Mouse (Mus musculus) MEL (cell line): Measurements from ENCODE around the gene Apc2. TPM values are rescaled to one million over a fixed set of nuclear protein-coding genes. Genes with fewer than 3 reads are reported as not detected.
A peak's percentile ranks its signal among the peaks of the same experiment; 100 is the strongest.

Source experiments
- DNase-seq: peaks from one replicate; pipeline ENCODE4 v3.0.0; 2011; ENCODE audit warnings: low read depth, low spot score
- H3K27ac ChIP-seq: 2 replicates; pipeline ENCODE4 v1.5.1; 2012; ENCODE audit warnings: low read depth, mild to moderate bottlenecking, control low read depth, low read length, moderate library complexity; ENCODE audit not compliant: control insufficient read depth
- H3K27me3 ChIP-seq, 2 experiments: fragments of 150-350 bp in 1 of 2; sonication (generic) in 1 of 2; 2 replicates each; pipeline ENCODE4 v1.6.1; 2012; ENCODE audit warnings: low read length in 2 of 2, mild to moderate bottlenecking in 2 of 2, improper control_type of control experiment in 1 of 2, moderate library complexity in 1 of 2; ENCODE audit not compliant: insufficient read depth in 2 of 2, control insufficient read depth in 1 of 2
- H3K36me3 ChIP-seq, 2 experiments: 2 replicates each; pipeline ENCODE4 v1.6.1; 2012 to 2014; ENCODE audit warnings: low read length in 2 of 2, improper control_type of control experiment in 1 of 2, inconsistent platforms in 1 of 2, mild to moderate bottlenecking in 1 of 2; ENCODE audit not compliant: insufficient read depth in 2 of 2, control insufficient read depth in 1 of 2
- H3K4me1 ChIP-seq, 2 experiments: fragments of 150-350 bp in 1 of 2; sonication (generic) in 1 of 2; 2 replicates each; pipeline ENCODE4 v1.6.1; 2012; ENCODE audit warnings: low read length in 2 of 2, improper control_type of control experiment in 1 of 2, mild to moderate bottlenecking in 1 of 2; ENCODE audit not compliant: insufficient read depth in 2 of 2, control insufficient read depth in 1 of 2
- H3K4me3 ChIP-seq, 2 experiments: fragments of 150-350 bp in 1 of 2; sonication (generic) in 1 of 2; 2 replicates each; pipeline ENCODE4 v1.5.1; 2012; ENCODE audit warnings: low read depth in 2 of 2, low read length in 2 of 2, mild to moderate bottlenecking in 2 of 2, moderate library complexity in 2 of 2, control low read depth in 1 of 2, improper control_type of control experiment in 1 of 2; ENCODE audit not compliant: control insufficient read depth in 1 of 2, insufficient read depth in 1 of 2
- H3K79me2 ChIP-seq: 2 replicates; pipeline ENCODE4 v1.6.1; 2012; ENCODE audit warnings: mild to moderate bottlenecking, low read length, moderate library complexity; ENCODE audit not compliant: control insufficient read depth, poor library complexity, insufficient read depth
- H3K9ac ChIP-seq: 2 replicates; pipeline ENCODE4 v1.6.1; 2012; ENCODE audit warnings: low read depth, mild to moderate bottlenecking, control low read depth, low read length, moderate library complexity; ENCODE audit not compliant: control insufficient read depth, poor library complexity, severe bottlenecking
- H3K9me3 ChIP-seq: fragments of 150-350 bp; sonication (generic); replicated peaks from 2 replicates; pipeline ENCODE4 v1.6.1; 2012; ENCODE audit warnings: mild to moderate bottlenecking, low read length, improper control_type of control experiment, moderate library complexity; ENCODE audit not compliant: insufficient read depth
- BHLHE40 ChIP-seq: IDR thresholded peaks from 2 replicates; pipeline ENCODE4 v1.6.1; 2012; ENCODE audit warnings: low read depth, mild to moderate bottlenecking, inconsistent platforms, low read length, improper control_type of control experiment, borderline replicate concordance
- CHD1 ChIP-seq: IDR thresholded peaks from 2 replicates; pipeline ENCODE4 v1.6.1; 2012; ENCODE audit warnings: low read depth, mild to moderate bottlenecking, inconsistent platforms, low read length, improper control_type of control experiment
- CHD2 ChIP-seq: IDR thresholded peaks from 2 replicates; pipeline ENCODE4 v1.6.1; 2011; ENCODE audit warnings: low read length, improper control_type of control experiment
- CTCF ChIP-seq, 3 experiments: IDR thresholded peaks in 2 of 3; conservative IDR thresholded peaks in 1 of 3; 2 replicates each; pipeline ENCODE4 v1.5.1; 2011 to 2012; ENCODE audit warnings: low read length in 3 of 3, low read depth in 2 of 3, mild to moderate bottlenecking in 2 of 3, improper control_type of control experiment in 1 of 3, inconsistent platforms in 1 of 3, mixed read lengths in 1 of 3, moderate library complexity in 1 of 3; ENCODE audit not compliant: control insufficient read depth in 1 of 3, insufficient read depth in 1 of 3, poor library complexity in 1 of 3, severe bottlenecking in 1 of 3
- E2F4 ChIP-seq: IDR thresholded peaks from 2 replicates; pipeline ENCODE4 v1.6.1; 2011; ENCODE audit warnings: low read depth, low read length, improper control_type of control experiment, borderline replicate concordance
- EP300 ChIP-seq, 2 experiments: IDR thresholded peaks; 2 replicates each; pipeline ENCODE4 v1.6.1; 2011; ENCODE audit warnings: improper control_type of control experiment in 2 of 2, low read length in 2 of 2, low read depth in 1 of 2, mild to moderate bottlenecking in 1 of 2
- ETS1 ChIP-seq: IDR thresholded peaks from 2 replicates; pipeline ENCODE4 v1.6.1; 2012; ENCODE audit warnings: low read depth, mild to moderate bottlenecking, inconsistent platforms, low read length, improper control_type of control experiment, moderate library complexity
- GABPA ChIP-seq: IDR thresholded peaks from 2 replicates; pipeline ENCODE4 v1.6.1; 2012; ENCODE audit warnings: low read depth, mild to moderate bottlenecking, inconsistent platforms, low read length, improper control_type of control experiment, moderate library complexity
- JUND ChIP-seq: IDR thresholded peaks from 2 replicates; pipeline ENCODE4 v1.6.1; 2011; ENCODE audit warnings: low read depth, mild to moderate bottlenecking, improper control_type of control experiment, low read length
- MAZ ChIP-seq: IDR thresholded peaks from 2 replicates; pipeline ENCODE4 v1.6.1; 2012; ENCODE audit warnings: low read depth, mild to moderate bottlenecking, inconsistent platforms, low read length, improper control_type of control experiment
- MXI1 ChIP-seq: IDR thresholded peaks from 2 replicates; pipeline ENCODE4 v1.6.1; 2011; ENCODE audit warnings: mild to moderate bottlenecking, low read depth, low read length, improper control_type of control experiment
- MYB ChIP-seq: IDR thresholded peaks from 2 replicates; pipeline ENCODE4 v1.6.1; 2011; ENCODE audit warnings: mild to moderate bottlenecking, low read depth, low read length, improper control_type of control experiment
- NELFE ChIP-seq: IDR thresholded peaks from 2 replicates; pipeline ENCODE4 v1.6.1; 2011; ENCODE audit warnings: low read depth, low read length, improper control_type of control experiment
- NRF1 ChIP-seq: IDR thresholded peaks from 2 replicates; pipeline ENCODE4 v1.6.1; 2014; ENCODE audit warnings: low read depth, mild to moderate bottlenecking, inconsistent platforms, low read length, improper control_type of control experiment, moderate library complexity; ENCODE audit not compliant: poor library complexity, insufficient read depth, severe bottlenecking
- SIN3A ChIP-seq: IDR thresholded peaks from 2 replicates; pipeline ENCODE4 v1.6.1; 2012; ENCODE audit warnings: low read length, improper control_type of control experiment, inconsistent platforms
- TAL1 ChIP-seq: IDR thresholded peaks from 2 replicates; pipeline ENCODE4 v1.6.1; 2012; ENCODE audit warnings: mild to moderate bottlenecking, inconsistent platforms, low read length, moderate library complexity, mixed read lengths
- TCF12 ChIP-seq: IDR thresholded peaks from 2 replicates; pipeline ENCODE4 v1.6.1; 2014; ENCODE audit warnings: low read depth, mild to moderate bottlenecking, inconsistent platforms, low read length, improper control_type of control experiment, moderate library complexity
- UBTF ChIP-seq: IDR thresholded peaks from 2 replicates; pipeline ENCODE4 v1.6.1; 2012; ENCODE audit warnings: low read depth, mild to moderate bottlenecking, inconsistent platforms, low read length, improper control_type of control experiment, moderate library complexity, borderline replicate concordance; ENCODE audit not compliant: insufficient read depth
- USF2 ChIP-seq, 2 experiments: IDR thresholded peaks; 2 replicates each; pipeline ENCODE4 v1.6.1; 2011 to 2012; ENCODE audit warnings: improper control_type of control experiment in 2 of 2, low read length in 2 of 2, borderline replicate concordance in 1 of 2, inconsistent platforms in 1 of 2, low read depth in 1 of 2, mild to moderate bottlenecking in 1 of 2; ENCODE audit not compliant: insufficient read depth in 1 of 2
- ZMIZ1 ChIP-seq: IDR thresholded peaks from 2 replicates; pipeline ENCODE4 v1.6.1; 2012; ENCODE audit warnings: low read depth, mild to moderate bottlenecking, inconsistent platforms, low read length, improper control_type of control experiment, moderate library complexity
- polyA plus RNA-seq, 2 experiments: library from polyadenylated mRNA; stranded (reverse) in 1 of 2; unstranded in 1 of 2; fragments of >175 nt in 1 of 2; fragments of >200 nt in 1 of 2; gene quantifications; 2 replicates each; pipeline versions ENCODE4 v1.2.1 to v1.2.4; 2012; ENCODE audit warnings: low replicate concordance in 2 of 2, low read depth in 1 of 2; ENCODE audit not compliant: insufficient read length in 2 of 2, insufficient read depth in 1 of 2, missing spikeins in 1 of 2
- total RNA-seq: library from RNA; depleted of rRNA; stranded (reverse); fragments of 300-350 nt; gene quantifications from 2 replicates; pipeline ENCODE4 v1.2.3, GENCODE M21; 2012

Gene Apc2
- total and polyA plus RNA-seq, 3 experiments = 0.58 to 1.2 TPM; not detected in 1

- no peak for TF ChIP-seq GABPA
- TF ChIP-seq E2F4 = no peak
- no peak for TF ChIP-seq USF2 (IDR thresholded peaks at IDR 0.05; ENCODE audit: borderline replicate concordance in 1 of 2, insufficient read depth in 1 of 2, low read depth in 1 of 2, low read length in 2 of 2)
- TF ChIP-seq SIN3A = peak; percentile 80
- no peak for TF ChIP-seq CHD2
- peak; percentile 80 for TF ChIP-seq BHLHE40
- TF ChIP-seq ZMIZ1 = no peak
- TF ChIP-seq MYB = peak; percentile 69; the same call in 1 of the 2 replicates
- TF ChIP-seq MXI1 = peak; percentile 79; the same call in 1 of the 2 replicates
- TF ChIP-seq CTCF (IDR thresholded peaks at IDR 0.05 in 2 of 3, conservative IDR thresholded peaks at IDR 0.05 in 1 of 3; ENCODE audit: control insufficient read depth in 1 of 3, insufficient read depth in 1 of 3, low read depth in 2 of 3, low read length in 3 of 3, poor library complexity in 1 of 3, severe bottlenecking in 1 of 3) = no peak
- TF ChIP-seq JUND = no peak
- TF ChIP-seq UBTF = no peak
- peak; percentile 70; the same call in 1 of the 2 replicates for TF ChIP-seq MAZ
- peak; percentile 43; the same call in 1 of the 2 replicates for TF ChIP-seq NELFE
Measured at GRCm38 (mm10) chr10:80344131-80344661, 48.4 kb downstream of the Apc2 start (continued).

DNA sequence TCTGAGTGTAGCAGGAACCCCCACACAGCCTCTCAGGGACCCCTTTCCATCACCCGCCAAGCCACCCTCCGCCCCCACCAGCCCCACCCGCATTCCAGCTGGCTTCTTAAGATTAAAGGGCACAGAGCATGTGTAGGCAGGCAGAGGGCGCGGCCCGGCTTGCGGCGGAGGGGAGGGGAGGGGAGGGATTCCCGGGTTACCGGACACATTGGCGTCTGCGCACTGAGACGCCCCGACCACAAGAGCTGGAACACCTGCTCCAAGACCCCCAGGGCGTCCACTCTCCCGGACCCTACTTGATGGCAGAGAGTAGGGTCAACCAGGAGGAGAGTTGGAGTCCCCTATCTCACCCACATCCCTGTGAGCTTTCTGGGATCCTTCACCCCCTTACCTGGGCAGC lies 49.3 kb downstream of the Apc2 start:
- Histone ChIP-seq H3K27me3 (no peaks in the 10 kb centered on the region), H3K4me3 (peak overlapping the region; percentile 39 to 44), H3K9me3 (no peaks in the 10 kb centered on the region), H3K27ac (peak overlapping the region; percentile 97), H3K9ac (peak overlapping the region; percentile 52), H3K36me3 (peaks cover 0 to 14% of the 10 kb centered on the region in 2 experiments; a peak in 2 of 4 replicates), H3K79me2 (no peaks in the 10 kb centered on the region; the same call in 1 of the 2 replicates), H3K4me1 (peaks cover 11 to 24% of the 10 kb centered on the region in 2 experiments)
- peak; percentile 70 for DNase-seq
- TF ChIP-seq CHD1 (no peak), MYB (no peak), TCF12 (peak; percentile 79), EP300 (IDR thresholded peaks at IDR 0.05; ENCODE audit: low read depth in 1 of 2, low read length in 2 of 2) (peak in 1 of 2 experiments; percentile 70; a peak in 2 of 4 replicates), ETS1 (peak; percentile 49; the same call in 1 of the 2 replicates), MXI1 (peak; percentile 59), MAZ (peak; percentile 92), NRF1 (peak; percentile 67), TAL1 (peak; percentile 69)
